Mouse (Mus musculus) heart, embryonic 14.5 days (tissue): ENCODE results near the gene Xab2. TPM values are rescaled to one million over a fixed set of nuclear protein-coding genes. Genes with fewer than 3 reads are reported as not detected.

Experiments
- ATAC-seq: fragments of 200-750 bp; cut with Nextera tagmentation; 2 replicates; pipeline ENCODE4 v1.8.0; 2017; ENCODE audit warnings: low read depth, moderate TSS enrichment; ENCODE audit not compliant: insufficient number of reproducible peaks, insufficient read depth, low FRiP score
- H3K27ac ChIP-seq, 2 experiments: fragments of 200-500 bp in 1 of 2; fragments of 300-500 bp in 1 of 2; sonication (generic) in 1 of 2; replicated peaks in 1 of 2; 2 replicates each; pipeline ENCODE4 v1.5.1; 2012 to 2014; ENCODE audit warnings: low read depth in 2 of 2, low read length in 2 of 2, control low read depth in 1 of 2, mild to moderate bottlenecking in 1 of 2, mixed read lengths in 1 of 2; ENCODE audit not compliant: control insufficient read depth in 1 of 2, insufficient read depth in 1 of 2
- H3K27me3 ChIP-seq: fragments of 300-500 bp; sonication (generic); 2 replicates; pipeline ENCODE4 v1.6.1; 2014; ENCODE audit warnings: mild to moderate bottlenecking, low read length, control low read depth; ENCODE audit not compliant: control insufficient read depth, insufficient read depth
- H3K36me3 ChIP-seq: fragments of 300-500 bp; sonication (generic); 2 replicates; pipeline ENCODE4 v1.6.1; 2014; ENCODE audit warnings: mild to moderate bottlenecking, control low read depth, low read length, mixed read lengths; ENCODE audit not compliant: control insufficient read depth, insufficient read depth
- H3K4me1 ChIP-seq, 2 experiments: fragments of 200-500 bp in 1 of 2; fragments of 300-500 bp in 1 of 2; sonication (generic) in 1 of 2; 2 replicates each; pipeline ENCODE4 v1.6.1; 2012 to 2014; ENCODE audit warnings: low read length in 2 of 2, control low read depth in 1 of 2, mixed read lengths in 1 of 2; ENCODE audit not compliant: control insufficient read depth in 2 of 2, insufficient read depth in 2 of 2
- H3K4me2 ChIP-seq: fragments of 300-500 bp; sonication (generic); 2 replicates; pipeline ENCODE4 v1.6.1; 2014; ENCODE audit warnings: mild to moderate bottlenecking, low read length
- H3K4me3 ChIP-seq, 2 experiments: fragments of 200-500 bp in 1 of 2; fragments of 300-500 bp in 1 of 2; sonication (generic) in 1 of 2; 2 replicates each; pipeline ENCODE4 v1.5.1; 2012 to 2014; ENCODE audit warnings: low read length in 2 of 2, mild to moderate bottlenecking in 2 of 2, control low read depth in 1 of 2, low read depth in 1 of 2, moderate library complexity in 1 of 2; ENCODE audit not compliant: control insufficient read depth in 1 of 2, insufficient read depth in 1 of 2
- H3K9ac ChIP-seq: fragments of 300-500 bp; sonication (generic); 2 replicates; pipeline ENCODE4 v1.6.1; 2014; ENCODE audit warnings: mild to moderate bottlenecking, low read length
- H3K9me3 ChIP-seq: fragments of 300-500 bp; sonication (generic); 2 replicates; pipeline ENCODE4 v1.6.1; 2016; ENCODE audit warnings: low read length, control low read depth; ENCODE audit not compliant: control insufficient read depth
- WGBS: fragments of 180-500 bp; shearing (Covaris S2); extraction: QIAGEN DNeasy Blood & Tissue Kit; methylation state at CpG from one replicate; pipeline ENCODE4 v1.1.7; 2014; 5-methylcytosine and 5-hydroxymethylcytosine counted together
- polyA plus RNA-seq: library from polyadenylated mRNA; unstranded; fragments of >200 nt; fragmentation: Nextera tagmentation; extraction: Ambion mirVana; gene quantifications from 2 replicates; pipeline ENCODE4 v1.2.1, GENCODE M21; 2014

The Xab2 gene
- polyA plus RNA-seq, 1 experiment from 2014 or later: 30.9 TPM

DNA sequence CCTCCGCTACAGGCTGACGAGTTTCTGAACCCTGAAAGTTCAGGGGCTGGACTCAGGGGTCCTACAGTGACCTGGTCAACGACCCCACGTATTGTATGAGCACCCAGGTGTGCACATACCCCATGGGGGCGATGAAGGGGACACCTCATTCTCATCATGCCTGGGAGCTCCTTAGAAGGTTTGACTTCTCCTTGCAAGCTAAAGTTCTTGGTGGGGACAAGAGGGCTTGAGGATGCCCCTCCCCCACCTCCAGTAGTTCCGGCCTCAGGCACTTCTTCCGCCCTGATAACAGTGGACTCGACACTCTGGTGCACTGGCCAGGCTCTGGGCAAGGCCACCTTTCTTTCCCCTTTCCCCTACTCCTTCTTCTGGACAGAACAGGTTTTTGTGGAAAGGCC lies 10.4 kb upstream of the Xab2 start:
- no peak overlapping the region for H3K27ac ChIP-seq
- WGBS: 10% methylated on average over 8 of the region's 8 CpGs
- peak overlapping the region; percentile 87 for H3K4me2 ChIP-seq
- H3K9me3 ChIP-seq: no peaks in the 10 kb centered on the region
- H3K9ac ChIP-seq: peak overlapping the region; percentile 73
- ATAC-seq: 0 out of 2 replicates have a peak, but pooled peaks have one; percentile 6
- peaks cover 22% of the 10 kb centered on the region for H3K36me3 ChIP-seq
- peaks cover 10% of the 10 kb centered on the region; the same call in 1 of the 2 replicates for H3K27me3 ChIP-seq
- peaks cover 5% of the 10 kb centered on the region in 2 experiments; a peak in 2 of 4 replicates for H3K4me1 ChIP-seq
- peak overlapping the region; percentile 54 to 68 for H3K4me3 ChIP-seq

DNA sequence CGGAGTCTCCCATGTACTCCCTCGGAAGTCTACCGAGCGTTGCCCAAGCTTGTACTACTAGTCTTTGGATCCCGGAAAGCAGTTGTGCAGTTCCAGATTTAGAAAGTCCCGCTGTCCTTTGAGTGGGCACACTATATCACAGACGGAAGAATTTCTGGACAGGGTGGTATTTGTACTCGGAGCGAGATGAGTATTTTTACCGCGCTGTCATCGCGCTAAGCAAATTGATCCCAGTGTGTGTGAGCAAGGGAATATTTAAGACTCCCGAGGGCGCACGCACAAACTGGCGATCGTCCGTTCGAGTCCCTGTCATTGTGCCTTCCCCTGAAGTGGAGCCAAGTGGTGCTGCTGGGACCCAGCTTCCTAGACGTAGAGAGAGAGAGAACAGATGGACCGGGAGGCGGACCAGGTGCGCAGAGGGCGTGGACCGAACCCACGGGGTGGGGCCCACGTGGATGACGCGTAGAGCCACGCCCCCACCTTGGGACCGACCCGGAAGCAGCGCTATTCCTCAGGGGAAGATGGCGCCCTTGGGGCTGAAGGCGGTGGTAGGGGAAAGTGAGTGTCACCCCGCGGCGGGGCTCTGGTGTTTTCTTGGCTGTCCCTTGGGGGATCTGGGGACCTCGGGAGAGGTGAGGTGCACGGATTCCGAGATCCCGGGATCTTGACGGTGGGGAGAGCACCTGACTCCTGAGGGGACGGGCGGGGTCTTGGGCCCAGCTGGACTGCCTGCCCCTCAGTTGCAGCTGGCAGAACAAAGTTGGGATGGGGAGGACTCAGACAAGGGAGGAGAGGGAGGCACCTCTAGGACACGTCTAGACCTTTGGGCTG lies 9.7 kb upstream of the Xab2 start, which contains the start of gene Stxbp2:
Stxbp2 (plus strand) TSS at position 309 of the 831 bp plus-strand sequence.
- Histone ChIP-seq H3K4me1 (peaks cover 5% of the 10 kb centered on the region in 2 experiments; a peak in 2 of 4 replicates), H3K36me3 (peaks cover 16% of the 10 kb centered on the region), H3K4me3 (peak within 1 kb of the TSS; percentile 54 to 68), H3K27ac (no peak within 1 kb of the TSS), H3K9me3 (no peaks in the 10 kb centered on the region), H3K27me3 (peaks cover 10% of the 10 kb centered on the region; the same call in 1 of the 2 replicates), H3K4me2 (peak within 1 kb of the TSS; percentile 87), H3K9ac (peak within 1 kb of the TSS; percentile 73)
- WGBS: 4% methylated on average over 47 of the region's 47 CpGs
- ATAC-seq: peak; percentile 80

GRCm38 (mm10) chr8:3628014-3628413 lies 6.9 kb upstream of the Xab2 start:
- Histone ChIP-seq H3K36me3 (0 out of 2 replicates have a peak, but pooled peaks cover 3% of the 10 kb centered on the region), H3K9ac (no peak overlapping the region), H3K4me2 (no peak overlapping the region), H3K9me3 (no peaks in the 10 kb centered on the region), H3K27ac (no peak overlapping the region), H3K27me3 (peaks cover 10% of the 10 kb centered on the region; the same call in 1 of the 2 replicates), H3K4me1 (peaks cover 5% of the 10 kb centered on the region in 2 experiments; a peak in 2 of 4 replicates), H3K4me3 (no peak overlapping the region)
- ATAC-seq: no peak
- WGBS: 20% methylated on average over 5 of the region's 5 CpGs

DNA sequence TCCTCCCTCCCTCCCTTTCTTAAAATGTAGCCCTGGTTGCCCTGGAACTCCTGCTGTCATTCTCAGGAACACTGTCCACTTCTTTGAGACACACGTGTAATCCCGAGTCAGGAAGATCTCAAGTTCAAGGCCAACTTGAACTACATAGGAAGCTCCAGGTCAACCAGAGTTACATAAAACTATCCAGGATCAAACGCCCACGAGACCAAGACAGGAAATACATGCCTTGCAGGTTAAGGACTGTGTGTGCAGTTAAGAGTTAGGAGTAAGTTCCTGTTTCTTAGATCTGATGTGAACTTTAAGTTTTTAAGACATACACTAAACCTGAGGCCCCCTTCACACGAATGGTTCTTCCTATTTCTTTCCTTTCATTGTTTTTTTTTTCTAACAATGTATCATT lies 5.9 kb upstream of the Xab2 start:
- no peak for ATAC-seq
- H3K9ac ChIP-seq: no peak overlapping the region
- H3K4me1 ChIP-seq: peaks cover 6 to 7% of the 10 kb centered on the region in 2 experiments; a peak in 3 of 4 replicates
- H3K27ac ChIP-seq: no peak overlapping the region
- no peak overlapping the region for H3K4me2 ChIP-seq
- H3K36me3 ChIP-seq: 0 out of 2 replicates have a peak, but pooled peaks cover 3% of the 10 kb centered on the region
- WGBS: 42% methylated on average over 5 of the region's 5 CpGs
- no peaks in the 10 kb centered on the region for H3K9me3 ChIP-seq
- peaks cover 10% of the 10 kb centered on the region; the same call in 1 of the 2 replicates for H3K27me3 ChIP-seq
- H3K4me3 ChIP-seq: no peak overlapping the region

- no peak within 1 kb of the TSS for H3K4me2 ChIP-seq
- no peaks in the 10 kb centered on the region for H3K9me3 ChIP-seq
- ATAC-seq: no peak
- H3K27ac ChIP-seq: no peak within 1 kb of the TSS
- H3K9ac ChIP-seq: no peak within 1 kb of the TSS
- no peak within 1 kb of the TSS for H3K4me3 ChIP-seq
- 69% methylated on average over 1 of the region's 1 CpGs for WGBS
- H3K4me1 ChIP-seq: peaks cover 4 to 7% of the 10 kb centered on the region in 2 experiments
- peaks cover 10% of the 10 kb centered on the region; the same call in 1 of the 2 replicates for H3K27me3 ChIP-seq
- H3K36me3 ChIP-seq: 0 out of 2 replicates have a peak, but pooled peaks cover 3% of the 10 kb centered on the region
Observed at GRCm38 (mm10) chr8:3625445-3625844, 4.3 kb upstream of the Xab2 start, which contains the start of gene Pcp2. Gene Pcp2, minus strand, starts transcription at chr8:3625545.

- H3K4me2 ChIP-seq: peak overlapping the region; percentile 88
Observed at GRCm38 (mm10) chr8:3622119-3622518, 1.0 kb upstream of the Xab2 start.

DNA sequence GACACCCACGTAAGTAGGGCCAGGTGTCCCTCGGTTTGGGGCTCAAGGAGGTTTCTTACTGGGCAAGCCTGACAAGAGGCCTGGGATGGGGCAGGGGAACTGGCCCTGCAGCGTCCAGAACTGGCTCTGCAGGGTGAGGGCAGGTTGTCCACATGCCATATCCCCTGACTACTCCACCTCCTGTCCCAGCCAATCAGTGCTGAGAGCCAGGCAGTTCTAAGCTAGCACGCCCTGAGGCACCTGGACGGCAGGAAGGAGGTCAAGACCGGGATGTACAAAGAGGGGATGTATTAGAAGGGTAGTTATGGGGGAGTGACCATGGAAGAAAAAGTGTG lies 11.3 kb downstream of the Xab2 start:
- Histone ChIP-seq H3K27me3 (no peaks in the 10 kb centered on the region), H3K9me3 (no peaks in the 10 kb centered on the region), H3K4me1 (peaks cover 9 to 14% of the 10 kb centered on the region in 2 experiments), H3K27ac (no peak overlapping the region), H3K4me3 (no peak overlapping the region), H3K4me2 (no peak overlapping the region), H3K9ac (no peak overlapping the region), H3K36me3 (peaks cover 70% of the 10 kb centered on the region)
- no peak for ATAC-seq
- 88% methylated on average over 6 of the region's 6 CpGs for WGBS

More at GRCm38 (mm10) chr8:3622119-3622518, 1.0 kb upstream of the Xab2 start:
- ATAC-seq: no peak
- H3K4me3 ChIP-seq: peak overlapping the region; percentile 63 to 71; a peak in 2 of 4 replicates
- no peak overlapping the region for H3K27ac ChIP-seq
- peak overlapping the region; percentile 85 for H3K9ac ChIP-seq
- no peaks in the 10 kb centered on the region for H3K9me3 ChIP-seq
- H3K36me3 ChIP-seq: peaks cover 21% of the 10 kb centered on the region
- H3K4me1 ChIP-seq: peaks cover 5 to 16% of the 10 kb centered on the region in 2 experiments; a peak in 3 of 4 replicates
- WGBS: 65% methylated on average over 8 of the region's 8 CpGs
- no peaks in the 10 kb centered on the region for H3K27me3 ChIP-seq
